Mouse (Mus musculus) limb, embryonic 14.5 days (tissue): ENCODE data around the gene Morn4. TPM values are rescaled to one million over a fixed set of nuclear protein-coding genes. Genes with fewer than 3 reads are reported as not detected.

Experiments used
- ATAC-seq: fragments of 200-750 bp; cut with Nextera tagmentation; 2 replicates; pipeline ENCODE4 v1.8.0; 2017; ENCODE audit warnings: low read depth, moderate number of reproducible peaks, moderate TSS enrichment; ENCODE audit not compliant: low FRiP score
- DNase-seq: peaks from one replicate; pipeline ENCODE4 v3.0.0-alpha.2; 2015; ENCODE audit warnings: low spot score
- H3K27ac ChIP-seq: fragments of 300-500 bp; sonication (generic); replicated peaks from 2 replicates; pipeline ENCODE4 v1.5.1; 2014; ENCODE audit warnings: low read depth, mild to moderate bottlenecking, low read length, moderate library complexity, mixed read lengths
- H3K27me3 ChIP-seq: fragments of 300-500 bp; sonication (generic); 2 replicates; pipeline ENCODE4 v1.6.1; 2014; ENCODE audit warnings: low read length, mixed read lengths; ENCODE audit not compliant: control insufficient read depth, insufficient read depth
- H3K36me3 ChIP-seq: fragments of 300-500 bp; sonication (generic); 2 replicates; pipeline ENCODE4 v1.6.1; 2014; ENCODE audit warnings: mild to moderate bottlenecking, low read length, moderate library complexity, mixed read lengths; ENCODE audit not compliant: control insufficient read depth, insufficient read depth
- H3K4me1 ChIP-seq: fragments of 300-500 bp; sonication (generic); 2 replicates; pipeline ENCODE4 v1.6.1; 2014; ENCODE audit warnings: antibody characterized with exemption, low read length, mixed read lengths; ENCODE audit not compliant: control insufficient read depth, insufficient read depth
- H3K4me2 ChIP-seq: fragments of 300-500 bp; sonication (generic); replicated peaks from 2 replicates; pipeline ENCODE4 v1.6.1; 2014; ENCODE audit warnings: low read depth, mild to moderate bottlenecking, low read length, moderate library complexity; ENCODE audit not compliant: severe bottlenecking
- H3K4me3 ChIP-seq: fragments of 300-500 bp; sonication (generic); replicated peaks from 2 replicates; pipeline ENCODE4 v1.5.1; 2014; ENCODE audit warnings: low read length
- H3K9ac ChIP-seq: fragments of 300-500 bp; sonication (generic); 2 replicates; pipeline ENCODE4 v1.6.1; 2014; ENCODE audit warnings: mild to moderate bottlenecking, low read depth, low read length, moderate library complexity; ENCODE audit not compliant: severe bottlenecking
- H3K9me3 ChIP-seq: fragments of 300-500 bp; sonication (generic); 2 replicates; pipeline ENCODE4 v1.6.1; 2016; ENCODE audit warnings: low read length; ENCODE audit not compliant: control insufficient read depth
- POLR2A ChIP-seq: fragments of 200-500 bp; IDR thresholded peaks from 2 replicates; pipeline ENCODE4 v1.8.0; 2012; ENCODE audit warnings: inconsistent platforms, mild to moderate bottlenecking, moderate library complexity, borderline replicate concordance; ENCODE audit not compliant: insufficient read depth, insufficient read length; ENCODE audit errors: extremely low read depth
- WGBS: fragments of 180-500 bp; shearing (Covaris S2); extraction: QIAGEN DNeasy Blood & Tissue Kit; methylation state at CpG from one replicate; pipeline ENCODE4 v1.1.7; 2014; 5-methylcytosine and 5-hydroxymethylcytosine counted together
- polyA plus RNA-seq, 2 experiments: library from polyadenylated mRNA; depleted of rRNA in 1 of 2; stranded (reverse) in 1 of 2; unstranded in 1 of 2; fragments of >200 nt; fragmentation: Nextera tagmentation in 1 of 2; extraction: Ambion mirVana in 1 of 2; gene quantifications; 2 replicates each; pipeline versions ENCODE4 v1.2.1 to v1.2.3; 2012 to 2014

Morn4 gene
- polyA plus RNA-seq, 2 experiments, result 20.0 to 22.8 TPM

DNA sequence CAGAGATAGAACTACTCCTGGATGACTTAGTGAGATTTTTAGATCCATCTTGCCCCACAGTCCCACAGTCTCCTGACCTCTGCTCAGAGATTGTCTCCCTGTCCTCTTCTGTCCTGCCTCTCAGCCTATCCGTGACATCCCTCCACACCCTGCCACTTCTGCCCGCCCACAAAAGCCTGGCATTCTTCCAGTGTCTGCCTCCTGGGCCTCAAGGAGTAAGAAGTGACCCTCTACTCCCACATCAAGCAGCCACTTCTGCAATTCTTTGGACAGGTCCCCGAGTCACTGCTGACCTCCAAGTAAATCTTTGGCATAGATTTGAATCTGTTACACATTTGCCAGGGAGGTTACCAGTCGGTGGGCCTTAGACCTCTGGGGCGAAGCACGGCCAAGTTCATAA is 31.9 kb downstream of the Morn4 start:
- H3K9ac ChIP-seq, result no peak overlapping the region
- no peaks in the 10 kb centered on the region for H3K4me1 ChIP-seq
- H3K4me3 ChIP-seq, result no peak overlapping the region
- H3K36me3 ChIP-seq, result no peaks in the 10 kb centered on the region
- no peaks in the 10 kb centered on the region for H3K9me3 ChIP-seq
- no peak for ATAC-seq
- WGBS, result 88% methylated on average over 6 of the region's 6 CpGs
- H3K27ac ChIP-seq, result no peak overlapping the region
- no peak overlapping the region for H3K4me2 ChIP-seq
- DNase-seq, result no peak
- H3K27me3 ChIP-seq, result no peaks in the 10 kb centered on the region
- TF ChIP-seq POLR2A, result no peak

- Histone ChIP-seq H3K4me3 (no peak within 1 kb of the TSS), H3K36me3 (no peaks in the 10 kb centered on the region), H3K27ac (no peak within 1 kb of the TSS), H3K27me3 (no peaks in the 10 kb centered on the region), H3K9ac (no peak within 1 kb of the TSS), H3K4me1 (no peaks in the 10 kb centered on the region), H3K4me2 (no peak within 1 kb of the TSS), H3K9me3 (no peaks in the 10 kb centered on the region)
- DNase-seq (no peak), ATAC-seq (no peak)
- WGBS, result 79% methylated on average over 4 of the region's 4 CpGs
- TF ChIP-seq POLR2A, result no peak
Observed at GRCm38 (mm10) chr19:42051948-42052347, 34.2 kb downstream of the Morn4 start, which contains the start of gene 4933411K16Rik. Gene 4933411K16Rik, plus strand, starts transcription at chr19:42052248.

GRCm38 (mm10) chr19:42051351-42051750 is 34.8 kb downstream of the Morn4 start:
- H3K4me1 ChIP-seq, result no peaks in the 10 kb centered on the region
- WGBS, result 92% methylated on average over 3 of the region's 3 CpGs
- no peaks in the 10 kb centered on the region for H3K36me3 ChIP-seq
- H3K4me2 ChIP-seq, result no peak overlapping the region
- H3K9ac ChIP-seq, result no peak overlapping the region
- no peaks in the 10 kb centered on the region for H3K9me3 ChIP-seq
- no peak overlapping the region for H3K27ac ChIP-seq
- no peaks in the 10 kb centered on the region for H3K27me3 ChIP-seq
- no peak for TF ChIP-seq POLR2A
- H3K4me3 ChIP-seq, result no peak overlapping the region
- no peak for DNase-seq
- ATAC-seq, result no peak

DNA sequence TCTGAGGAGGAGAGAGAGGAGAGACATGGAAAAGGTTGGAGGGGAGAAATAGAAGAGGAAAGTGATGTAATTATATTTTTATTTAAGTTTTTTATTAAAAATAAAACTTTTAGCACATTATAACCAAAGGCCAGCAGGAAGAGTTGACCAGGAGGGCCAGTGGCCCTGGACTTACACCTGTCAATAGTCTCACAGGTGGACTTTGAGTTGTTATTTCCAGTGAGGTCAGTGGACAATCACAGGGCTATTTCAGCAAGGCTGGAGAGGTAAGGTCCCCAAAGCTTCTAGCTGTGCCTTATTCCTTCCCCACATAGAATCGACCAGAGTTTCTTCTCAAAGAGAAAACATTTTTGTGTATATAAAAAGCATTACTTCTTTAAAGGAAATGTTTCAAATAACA is 35.9 kb downstream of the Morn4 start:
- Histone ChIP-seq H3K27me3 (no peaks in the 10 kb centered on the region), H3K4me2 (no peak overlapping the region)
- WGBS, result 70% methylated on average over 1 of the region's 1 CpGs

DNA sequence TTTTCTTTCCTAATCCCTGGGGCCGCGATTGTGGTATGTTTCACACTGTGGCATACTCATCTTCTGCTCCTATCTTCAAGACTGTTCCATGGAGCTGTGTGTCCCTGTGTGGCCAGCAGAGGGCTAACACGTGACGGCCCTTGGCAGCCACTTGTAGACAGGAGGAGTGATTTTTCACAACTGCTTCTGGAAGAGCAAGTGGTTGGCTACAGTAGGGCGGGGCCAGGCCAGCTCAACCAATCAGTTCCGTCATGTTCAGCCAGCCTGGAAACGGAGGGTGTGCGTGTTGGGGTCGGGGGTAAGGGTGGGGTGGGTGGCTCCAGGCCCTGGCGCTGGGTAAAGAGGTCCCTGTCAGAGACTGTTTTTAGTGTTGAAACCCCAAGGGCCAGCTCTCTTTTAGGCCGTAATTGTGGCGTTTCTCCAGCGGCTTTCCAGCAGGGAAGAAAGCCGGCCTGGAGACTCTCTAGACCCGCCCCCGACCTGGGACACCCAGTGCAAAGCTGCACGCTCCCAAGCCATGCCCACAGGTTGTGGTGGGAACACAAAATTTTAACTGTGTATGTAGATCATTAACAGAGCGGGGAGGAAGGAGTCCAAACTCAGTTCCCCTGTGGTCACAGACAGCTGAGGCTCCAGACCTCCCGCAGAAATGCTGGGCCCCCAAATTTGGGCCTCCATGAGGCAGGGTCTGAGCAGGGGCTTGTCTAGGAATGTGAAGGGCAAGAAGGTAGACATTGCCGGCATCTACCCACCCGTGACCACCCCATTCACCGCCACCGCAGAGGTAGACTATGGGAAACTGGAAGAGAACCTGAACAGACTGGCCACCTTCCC is 40.7 kb downstream of the Morn4 start, which contains the start of gene Hoga1:
Hoga1 (plus strand) TSS at position 342 of the 834 bp plus-strand sequence.
- Histone ChIP-seq H3K4me2 (peak within 1 kb of the TSS; percentile 48), H3K4me3 (peak within 1 kb of the TSS; percentile 34), H3K27me3 (no peaks in the 10 kb centered on the region), H3K27ac (no peak within 1 kb of the TSS), H3K4me1 (peaks cover 5% of the 10 kb centered on the region), H3K36me3 (no peaks in the 10 kb centered on the region), H3K9ac (peak within 1 kb of the TSS; percentile 40), H3K9me3 (no peaks in the 10 kb centered on the region)
- WGBS, result 21% methylated on average over 23 of the region's 23 CpGs
- ATAC-seq (peak; percentile 90), DNase-seq (peak; percentile 83)
- TF ChIP-seq POLR2A, result no peak

More for the DNA sequence above, 35.9 kb downstream of the Morn4 start:
- Histone ChIP-seq H3K9ac (no peak overlapping the region), H3K9me3 (no peaks in the 10 kb centered on the region), H3K27ac (no peak overlapping the region), H3K4me1 (peaks cover 5% of the 10 kb centered on the region), H3K4me3 (no peak overlapping the region), H3K36me3 (no peaks in the 10 kb centered on the region)
- DNase-seq (no peak), ATAC-seq (no peak)
- no peak for TF ChIP-seq POLR2A
